Mouse (Mus musculus) bone marrow, adult 2 months (tissue): Measurements from ENCODE around the gene Cacng6. TPM values are rescaled to one million over a fixed set of nuclear protein-coding genes. Genes with fewer than 3 reads are reported as not detected.
"Not testable (repeated sequence)": the region's sequence is repeated elsewhere in the genome, so short reads cannot be mapped to it uniquely, and the experiment has no call there.

Experiments
- H3K27ac ChIP-seq: fragments of 200-500 bp; 2 replicates; pipeline ENCODE4 v1.5.1; 2012; ENCODE audit warnings: low read depth, mild to moderate bottlenecking, control low read depth, inconsistent platforms, low read length; ENCODE audit not compliant: control insufficient read depth, poor library complexity, insufficient read depth
- H3K4me1 ChIP-seq: fragments of 200-500 bp; 2 replicates; pipeline ENCODE4 v1.6.1; 2011; ENCODE audit warnings: low read length; ENCODE audit not compliant: control insufficient read depth, insufficient read depth
- H3K4me3 ChIP-seq: fragments of 200-500 bp; replicated peaks from 2 replicates; pipeline ENCODE3; 2011; ENCODE audit warnings: mild to moderate bottlenecking, low read depth, low read length, control low read depth; ENCODE audit not compliant: control insufficient read depth
- CTCF ChIP-seq: fragments of 200-500 bp; IDR thresholded peaks from 2 replicates; pipeline ENCODE4 v1.5.1; 2011; ENCODE audit warnings: low read length, control low read depth; ENCODE audit not compliant: control insufficient read depth, insufficient read depth
- POLR2A ChIP-seq: fragments of 200-500 bp; IDR thresholded peaks from 2 replicates; pipeline ENCODE4 v1.6.1; 2011; ENCODE audit warnings: low read depth, mild to moderate bottlenecking, control low read depth, low read length, borderline replicate concordance; ENCODE audit not compliant: control insufficient read depth
- WGBS: fragments of 180-500 bp; shearing (Covaris S2); methylation state at CpG from one replicate; pipeline ENCODE4 v1.1.7; 2018; 5-methylcytosine and 5-hydroxymethylcytosine counted together
- polyA plus RNA-seq: library from polyadenylated mRNA; stranded (reverse); fragments of >200 nt; gene quantifications from 2 replicates; pipeline ENCODE4 v1.2.4, GENCODE M21; 2011; ENCODE audit warnings: low replicate concordance; ENCODE audit not compliant: missing spikeins, insufficient read depth, insufficient read length

Gene Cacng6
- polyA plus RNA-seq, 1 experiment, result not detected

GRCm38 (mm10) chr7:3390413-3391080 lies 33.4 kb upstream of the Cacng6 start, which contains the start of gene Cacng8:
TSS of gene Cacng8 (plus strand) at chr7:3390683.
- no peak for TF ChIP-seq POLR2A
- TF ChIP-seq CTCF, result no peak
- Histone ChIP-seq H3K4me3 (no peak within 1 kb of the TSS), H3K27ac (no peak within 1 kb of the TSS), H3K4me1 (no peaks in the 10 kb centered on the region)
- 3% methylated on average over 7 of the region's 7 CpGs for WGBS

DNA sequence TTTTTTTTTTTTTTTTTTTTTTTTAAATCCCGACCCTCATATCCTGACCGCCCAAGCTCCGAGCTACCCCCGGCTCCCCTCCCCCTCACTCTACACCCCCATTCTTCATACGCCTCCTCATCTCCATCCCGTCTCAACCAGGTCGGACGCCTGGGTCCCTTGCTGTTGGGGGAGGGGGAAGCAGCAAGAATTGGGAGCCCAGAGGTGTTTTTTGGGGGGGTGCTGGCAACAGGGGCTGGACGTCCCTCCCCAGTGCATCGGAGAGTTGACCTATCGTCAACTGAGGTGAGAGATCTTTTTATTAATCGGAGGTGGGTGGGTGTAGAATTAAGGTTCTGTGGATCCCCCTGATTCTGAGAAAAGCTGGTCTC lies 32.9 kb upstream of the Cacng6 start:
- no peak for TF ChIP-seq POLR2A
- TF ChIP-seq CTCF, result no peak
- 19% methylated on average over 12 of the region's 12 CpGs for whole genome bisulfite sequencing

GRCm38 (mm10) chr7:3391809-3392208 lies 32.2 kb upstream of the Cacng6 start:
- Histone ChIP-seq H3K4me3 (no peak overlapping the region), H3K4me1 (no peaks in the 10 kb centered on the region), H3K27ac (no peak overlapping the region)
- TF ChIP-seq CTCF, result no peak
- no peak for TF ChIP-seq POLR2A
- whole genome bisulfite sequencing, result 66% methylated on average over 4 of the region's 4 CpGs

More for the DNA sequence above, 32.9 kb upstream of the Cacng6 start:
- Histone ChIP-seq H3K27ac (no peak overlapping the region), H3K4me1 (no peaks in the 10 kb centered on the region), H3K4me3 (no peak overlapping the region)

DNA sequence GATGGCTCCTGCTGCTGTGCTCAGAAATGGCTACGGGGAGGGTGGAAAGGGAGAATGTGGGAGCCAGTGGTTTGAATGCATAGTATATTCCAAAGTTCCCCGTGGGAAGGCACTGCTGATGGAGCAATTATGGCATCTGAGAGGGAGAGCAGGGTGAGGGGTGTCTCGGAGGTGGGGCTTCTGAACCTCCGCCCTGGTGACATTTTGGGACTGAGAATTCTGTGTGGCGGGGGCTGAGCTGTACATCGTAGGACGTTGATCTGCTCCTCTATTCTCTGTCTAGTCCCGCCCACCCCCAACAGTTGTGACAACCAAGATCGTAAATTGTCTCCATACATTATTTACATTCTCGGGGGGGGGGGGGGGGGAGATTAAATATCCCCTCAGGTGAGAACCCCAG lies 26.6 kb upstream of the Cacng6 start:
- H3K27ac ChIP-seq, result no peak overlapping the region
- 80% methylated on average over 10 of the region's 10 CpGs for WGBS
- no peaks in the 10 kb centered on the region for H3K4me1 ChIP-seq
- TF ChIP-seq CTCF (no peak), POLR2A (no peak)
- H3K4me3 ChIP-seq, result no peak overlapping the region

DNA sequence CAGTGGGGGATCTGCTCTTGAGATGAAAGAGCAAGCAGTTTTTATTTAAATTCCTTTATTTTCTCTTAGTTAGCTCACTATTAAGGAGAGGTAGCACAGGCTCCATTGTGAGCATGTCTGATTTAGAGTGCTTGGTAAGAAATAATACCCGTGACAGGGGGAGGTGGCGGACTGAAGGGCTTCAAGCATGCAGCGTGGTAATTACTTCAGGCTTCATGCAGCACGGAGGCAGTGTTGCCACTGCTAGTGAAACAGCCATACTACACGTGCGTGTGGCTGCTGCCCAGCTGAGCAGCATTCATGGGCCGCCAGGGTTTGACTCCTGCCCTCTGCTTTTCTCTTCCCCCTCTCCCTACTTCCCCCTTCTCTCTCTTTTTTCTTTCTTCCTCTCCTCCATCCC lies 26.2 kb upstream of the Cacng6 start:
- no peaks in the 10 kb centered on the region for H3K4me1 ChIP-seq
- WGBS, result 59% methylated on average over 7 of the region's 7 CpGs
- no peak overlapping the region for H3K4me3 ChIP-seq
- TF ChIP-seq POLR2A (no peak), CTCF (no peak)
- no peak overlapping the region for H3K27ac ChIP-seq

DNA sequence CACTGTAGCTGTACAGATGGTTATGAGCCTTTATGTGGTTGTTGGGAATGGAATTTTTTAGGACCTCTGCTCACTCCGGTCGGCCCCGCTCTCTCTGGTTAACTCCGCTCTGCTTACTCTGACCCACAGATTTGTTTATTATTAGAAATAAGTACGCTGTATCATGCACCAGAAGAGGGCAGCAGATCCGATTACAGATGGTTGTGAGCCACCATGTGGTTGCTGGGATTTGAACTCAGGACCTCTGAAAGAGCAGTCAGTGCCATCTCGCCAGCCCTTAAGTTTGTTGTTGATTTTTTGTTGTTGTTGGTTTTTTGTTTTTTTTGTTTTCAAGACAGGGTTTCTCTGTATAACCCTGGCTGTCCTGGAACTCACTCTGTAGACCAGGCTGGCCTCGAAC lies 25.6 kb upstream of the Cacng6 start:
- not testable (repeated sequence) for H3K4me3 ChIP-seq, H3K27ac ChIP-seq, H3K4me1 ChIP-seq
- 85% methylated on average over 8 of the region's 8 CpGs for WGBS

DNA sequence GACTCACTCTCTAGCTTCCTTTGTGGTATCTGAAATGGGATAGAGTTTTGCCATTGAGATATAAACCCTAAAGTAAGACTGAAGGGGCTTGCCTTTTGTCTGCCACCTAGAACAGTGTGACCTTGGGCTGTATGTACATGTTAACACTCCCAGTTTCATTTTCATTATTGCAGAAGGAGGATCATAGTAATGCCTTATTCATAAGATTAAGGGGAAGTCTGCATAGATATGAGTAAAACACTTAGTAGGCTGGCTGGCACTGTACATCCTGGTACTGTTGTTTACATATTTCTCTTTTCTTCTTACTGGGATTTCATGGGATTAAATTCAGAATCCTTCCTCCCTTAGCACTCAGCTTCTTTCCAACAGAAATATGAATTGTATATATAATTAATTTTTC lies 24.1 kb upstream of the Cacng6 start:
- Histone ChIP-seq H3K4me1 (no peaks in the 10 kb centered on the region), H3K4me3 (no peak overlapping the region), H3K27ac (no peak overlapping the region)
- no peak for TF ChIP-seq POLR2A
- no peak for TF ChIP-seq CTCF

DNA sequence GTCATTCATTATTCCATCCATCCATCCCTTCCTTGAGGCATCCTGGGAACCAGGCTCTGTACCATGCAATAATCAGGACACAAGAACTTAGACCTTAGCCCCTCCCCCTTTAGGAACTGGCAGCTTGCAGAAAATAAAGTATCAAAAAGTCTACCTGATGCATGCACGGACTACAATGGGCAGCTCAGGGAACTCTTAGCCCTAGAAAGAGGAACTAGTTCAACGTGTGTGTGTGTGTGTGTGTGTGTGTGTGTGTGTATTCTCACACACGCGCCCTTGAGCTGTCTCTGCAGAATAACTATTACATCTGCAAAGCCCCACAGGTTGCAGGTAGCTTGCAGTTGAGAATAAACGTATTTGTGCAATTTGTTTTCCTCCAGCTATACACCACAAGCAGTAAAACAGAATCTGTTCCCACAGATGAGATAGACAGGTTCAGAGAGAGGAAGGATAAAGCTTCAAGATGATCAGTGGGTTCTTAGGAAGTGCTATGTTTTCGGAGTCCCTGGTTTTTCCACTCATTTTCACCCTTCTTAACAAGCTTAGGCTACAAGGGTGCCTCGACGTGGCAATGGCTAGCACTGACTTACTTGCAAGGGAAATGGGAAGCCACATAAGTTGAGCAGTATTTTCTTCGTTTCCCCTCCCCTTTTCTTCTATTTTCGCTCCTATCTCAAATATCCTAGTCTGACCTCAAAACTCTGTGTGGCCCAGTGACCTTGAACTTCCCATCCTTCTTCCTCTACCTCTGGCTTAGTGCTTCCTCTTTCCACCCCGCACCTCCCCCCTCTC lies 14.1 kb upstream of the Cacng6 start:
- TF ChIP-seq CTCF, result no peak
- TF ChIP-seq POLR2A, result no peak
- WGBS, result 3% methylated on average over 11 of the region's 11 CpGs

More for the DNA sequence above, 14.1 kb upstream of the Cacng6 start:
- H3K4me3 ChIP-seq, result no peak overlapping the region
- no peaks in the 10 kb centered on the region; the same call in none of the 2 replicates for H3K4me1 ChIP-seq
- H3K27ac ChIP-seq, result no peak overlapping the region
